Mouse (Mus musculus) hindbrain, embryonic 14.5 days (tissue): Measurements from ENCODE around the gene Cdk14. TPM values are rescaled to one million over a fixed set of nuclear protein-coding genes. Genes with fewer than 3 reads are reported as not detected.

Experiments used
- ATAC-seq: fragments of 200-750 bp; cut with Nextera tagmentation; 2 replicates; pipeline ENCODE4 v1.8.0; 2017; ENCODE audit warnings: moderate number of reproducible peaks, mild to moderate bottlenecking, moderate TSS enrichment, moderate library complexity; ENCODE audit not compliant: low FRiP score
- DNase-seq: peaks from one replicate; pipeline ENCODE4 v3.0.0-alpha.2; 2015; ENCODE audit warnings: low spot score
- H3K27ac ChIP-seq: fragments of 300-500 bp; sonication (generic); 2 replicates; pipeline ENCODE4 v1.5.1; 2014; ENCODE audit warnings: mild to moderate bottlenecking, moderate library complexity
- H3K27me3 ChIP-seq: fragments of 300-500 bp; sonication (generic); 2 replicates; pipeline ENCODE4 v1.6.1; 2014; ENCODE audit warnings: mild to moderate bottlenecking, low read length, mixed read lengths; ENCODE audit not compliant: control insufficient read depth, insufficient read depth
- H3K36me3 ChIP-seq: fragments of 300-500 bp; sonication (generic); replicated peaks from 2 replicates; pipeline ENCODE4 v1.6.1; 2014; ENCODE audit not compliant: control insufficient read depth, insufficient read depth
- H3K4me1 ChIP-seq: fragments of 300-500 bp; sonication (generic); replicated peaks from 2 replicates; pipeline ENCODE4 v1.6.1; 2014; ENCODE audit warnings: antibody characterized with exemption, low read length, mixed read lengths; ENCODE audit not compliant: control insufficient read depth, insufficient read depth
- H3K4me2 ChIP-seq: fragments of 300-500 bp; sonication (generic); replicated peaks from 2 replicates; pipeline ENCODE4 v1.6.1; 2014; ENCODE audit warnings: mild to moderate bottlenecking, moderate library complexity
- H3K4me3 ChIP-seq: fragments of 300-500 bp; sonication (generic); replicated peaks from 2 replicates; pipeline ENCODE4 v1.5.1; 2014; ENCODE audit warnings: mild to moderate bottlenecking, low read length
- H3K9ac ChIP-seq: fragments of 300-500 bp; sonication (generic); 2 replicates; pipeline ENCODE4 v1.6.1; 2014
- H3K9me3 ChIP-seq: fragments of 300-500 bp; sonication (generic); 2 replicates; pipeline ENCODE4 v1.6.1; 2016; ENCODE audit warnings: low read length; ENCODE audit not compliant: control insufficient read depth
- WGBS: fragments of 180-500 bp; shearing (Covaris S2); extraction: QIAGEN DNeasy Blood & Tissue Kit; methylation state at CpG from one replicate; pipeline ENCODE4 v1.1.7; 2014; 5-methylcytosine and 5-hydroxymethylcytosine counted together
- polyA plus RNA-seq: library from polyadenylated mRNA; unstranded; fragments of >200 nt; fragmentation: Nextera tagmentation; extraction: Ambion mirVana; gene quantifications from 2 replicates; pipeline ENCODE4 v1.2.1, GENCODE M21; 2014

The Cdk14 gene
- polyA plus RNA-seq, 1 experiment from 2014 or later: 55.6 TPM

GRCm38 (mm10) chr5:4825076-4825475, 595.0 kb downstream of the Cdk14 start:
- H3K9ac ChIP-seq: no peak overlapping the region
- DNase-seq (no peak), ATAC-seq (no peak)
- WGBS: 92% methylated on average over 4 of the region's 4 CpGs
- peaks cover 10% of the 10 kb centered on the region for H3K4me1 ChIP-seq
- H3K4me2 ChIP-seq: no peak overlapping the region
- no peaks in the 10 kb centered on the region for H3K27me3 ChIP-seq
- H3K9me3 ChIP-seq: no peaks in the 10 kb centered on the region
- H3K27ac ChIP-seq: no peak overlapping the region
- no peaks in the 10 kb centered on the region for H3K36me3 ChIP-seq
- no peak overlapping the region for H3K4me3 ChIP-seq

GRCm38 (mm10) chr5:4824171-4824570, 595.9 kb downstream of the Cdk14 start:
- no peaks in the 10 kb centered on the region for H3K9me3 ChIP-seq
- WGBS: 52% methylated on average over 1 of the region's 1 CpGs
- no peak for DNase-seq
- H3K4me1 ChIP-seq: peaks cover 10% of the 10 kb centered on the region
- no peaks in the 10 kb centered on the region for H3K27me3 ChIP-seq
- no peak overlapping the region for H3K4me2 ChIP-seq
- no peak overlapping the region for H3K4me3 ChIP-seq
- H3K27ac ChIP-seq: peak overlapping the region; percentile 20; the same call in 1 of the 2 replicates
- H3K36me3 ChIP-seq: no peaks in the 10 kb centered on the region
- H3K9ac ChIP-seq: no peak overlapping the region
- no peak for ATAC-seq

GRCm38 (mm10) chr5:4822041-4822440, 598.1 kb downstream of the Cdk14 start:
- Histone ChIP-seq H3K9me3 (no peaks in the 10 kb centered on the region), H3K4me2 (peak overlapping the region; percentile 38; the same call in 1 of the 2 replicates), H3K27ac (0 out of 2 replicates have a peak overlapping the region, but pooled peaks have one; percentile 7), H3K9ac (no peak overlapping the region), H3K36me3 (no peaks in the 10 kb centered on the region), H3K4me1 (peaks cover 10% of the 10 kb centered on the region), H3K4me3 (no peak overlapping the region), H3K27me3 (no peaks in the 10 kb centered on the region)
- 29% methylated on average over 2 of the region's 2 CpGs for WGBS
- no peak for DNase-seq
- no peak for ATAC-seq

GRCm38 (mm10) chr5:4821368-4821771, 598.7 kb downstream of the Cdk14 start:
- no peak for DNase-seq
- Histone ChIP-seq H3K4me3 (no peak overlapping the region), H3K9me3 (no peaks in the 10 kb centered on the region), H3K27me3 (no peaks in the 10 kb centered on the region), H3K27ac (0 out of 2 replicates have a peak overlapping the region, but pooled peaks have one; percentile 7), H3K4me2 (peak overlapping the region; percentile 38), H3K4me1 (peaks cover 10% of the 10 kb centered on the region), H3K9ac (no peak overlapping the region), H3K36me3 (no peaks in the 10 kb centered on the region)
- ATAC-seq: peak; percentile 68; the same call in 1 of the 2 replicates
- 10% methylated on average over 8 of the region's 8 CpGs for WGBS

GRCm38 (mm10) chr5:4816981-4817380, 603.1 kb downstream of the Cdk14 start:
- 85% methylated on average over 5 of the region's 5 CpGs for WGBS
- no peak overlapping the region for H3K9ac ChIP-seq
- no peaks in the 10 kb centered on the region for H3K36me3 ChIP-seq
- DNase-seq (no peak), ATAC-seq (no peak)
- H3K4me3 ChIP-seq: no peak overlapping the region
- H3K4me1 ChIP-seq: peaks cover 15% of the 10 kb centered on the region
- H3K9me3 ChIP-seq: no peaks in the 10 kb centered on the region
- no peaks in the 10 kb centered on the region for H3K27me3 ChIP-seq
- H3K27ac ChIP-seq: no peak overlapping the region
- no peak overlapping the region for H3K4me2 ChIP-seq

- H3K9ac ChIP-seq: no peak overlapping the region
- H3K9me3 ChIP-seq: no peaks in the 10 kb centered on the region
- H3K27me3 ChIP-seq: no peaks in the 10 kb centered on the region
- no peak for DNase-seq
- 79% methylated on average over 7 of the region's 7 CpGs for WGBS
- H3K27ac ChIP-seq: no peak overlapping the region
- H3K4me3 ChIP-seq: no peak overlapping the region
- no peaks in the 10 kb centered on the region for H3K36me3 ChIP-seq
- ATAC-seq: no peak
- H3K4me2 ChIP-seq: no peak overlapping the region
- H3K4me1 ChIP-seq: peaks cover 13% of the 10 kb centered on the region
Observed at GRCm38 (mm10) chr5:4814465-4815204, 605.5 kb downstream of the Cdk14 start.

- ATAC-seq (no peak), DNase-seq (no peak)
- no peak overlapping the region for H3K4me2 ChIP-seq
- H3K27ac ChIP-seq: no peak overlapping the region
- H3K4me1 ChIP-seq: peaks cover 13% of the 10 kb centered on the region
- H3K9me3 ChIP-seq: no peaks in the 10 kb centered on the region
- H3K36me3 ChIP-seq: no peaks in the 10 kb centered on the region
- H3K4me3 ChIP-seq: no peak overlapping the region
- 96% methylated on average over 7 of the region's 7 CpGs for WGBS
- H3K9ac ChIP-seq: no peak overlapping the region
- H3K27me3 ChIP-seq: no peaks in the 10 kb centered on the region
Observed at GRCm38 (mm10) chr5:4813357-4813756, 606.8 kb downstream of the Cdk14 start.

- 0 out of 2 replicates have a peak overlapping the region, but pooled peaks have one; percentile 11 for H3K4me2 ChIP-seq
- ATAC-seq (peak; percentile 74), DNase-seq (no peak)
- H3K27me3 ChIP-seq: no peaks in the 10 kb centered on the region; the same call in 1 of the 2 replicates
- H3K9me3 ChIP-seq: no peaks in the 10 kb centered on the region
- no peak overlapping the region for H3K9ac ChIP-seq
- peaks cover 13% of the 10 kb centered on the region for H3K4me1 ChIP-seq
- peak overlapping the region; percentile 63 for H3K27ac ChIP-seq
- H3K4me3 ChIP-seq: no peak overlapping the region
- no peaks in the 10 kb centered on the region for H3K36me3 ChIP-seq
- 31% methylated on average over 13 of the region's 13 CpGs for WGBS
Observed at GRCm38 (mm10) chr5:4812036-4812729, 607.9 kb downstream of the Cdk14 start.

GRCm38 (mm10) chr5:4805228-4805627, 614.9 kb downstream of the Cdk14 start:
- peaks cover 10% of the 10 kb centered on the region; the same call in 1 of the 2 replicates for H3K4me1 ChIP-seq
- H3K27me3 ChIP-seq: no peaks in the 10 kb centered on the region; the same call in 1 of the 2 replicates
- no peaks in the 10 kb centered on the region for H3K36me3 ChIP-seq
- 57% methylated on average over 4 of the region's 4 CpGs for WGBS
- no peaks in the 10 kb centered on the region for H3K9me3 ChIP-seq
- H3K4me2 ChIP-seq: no peak overlapping the region
- no peak overlapping the region for H3K27ac ChIP-seq
- DNase-seq: no peak
- no peak overlapping the region for H3K4me3 ChIP-seq
- no peak for ATAC-seq
- H3K9ac ChIP-seq: no peak overlapping the region
